Mouse (Mus musculus) large intestine, adult 2 months (tissue): ENCODE measurements around the gene Diras1. TPM values are rescaled to one million over a fixed set of nuclear protein-coding genes. Genes with fewer than 3 reads are reported as not detected.

Experiments
- DNase-seq: peaks from one replicate; pipeline ENCODE4 v3.0.0-alpha.2; 2012; ENCODE audit warnings: low read depth, low spot score
- WGBS: fragments of 180-500 bp; shearing (Covaris S2); methylation state at CpG from one replicate; pipeline ENCODE4 v1.1.7; 2018; 5-methylcytosine and 5-hydroxymethylcytosine counted together
- polyA plus RNA-seq: library from polyadenylated mRNA; depleted of rRNA; stranded (reverse); fragments of >200 nt; gene quantifications from 2 replicates; pipeline ENCODE4 v1.2.3, GENCODE M21; 2012; rRNA removed

Diras1 gene
- polyA plus RNA-seq, 1 experiment: 0.36 TPM

DNA sequence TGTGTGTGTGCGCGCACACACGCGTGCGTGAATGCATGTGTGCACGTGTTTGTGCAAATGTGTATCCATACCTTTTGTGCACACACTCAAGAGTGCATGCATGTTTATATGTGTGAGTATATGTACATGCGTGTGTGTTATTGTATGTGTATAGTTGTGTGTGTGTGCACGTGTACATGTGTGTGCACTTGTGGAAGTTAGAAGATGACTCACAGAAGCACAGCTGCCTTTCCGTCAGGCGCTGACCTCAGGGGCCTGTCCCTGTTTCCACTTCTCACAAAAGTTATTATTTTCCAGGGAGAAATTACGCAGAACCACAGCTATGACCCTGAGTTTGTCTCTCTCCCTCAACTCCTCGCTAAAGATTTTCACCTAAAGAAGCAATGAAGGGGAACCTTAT is 41.2 kb downstream of the Diras1 start:
- WGBS: 92% methylated on average over 12 of the region's 12 CpGs
- no peak for DNase-seq

- peak; percentile 78 for DNase-seq
Measured at GRCm38 (mm10) chr10:80982381-80982780, 43.1 kb downstream of the Diras1 start.

GRCm38 (mm10) chr10:80981564-80982112 is 43.8 kb downstream of the Diras1 start:
- 60% methylated on average over 7 of the region's 7 CpGs for WGBS
- DNase-seq: no peak

More at GRCm38 (mm10) chr10:80982381-80982780, 43.1 kb downstream of the Diras1 start:
- 42% methylated on average over 4 of the region's 4 CpGs for WGBS

GRCm38 (mm10) chr10:80975478-80975877 is 50.0 kb downstream of the Diras1 start:
- peak; percentile 94 for DNase-seq

GRCm38 (mm10) chr10:80973722-80974121 is 51.7 kb downstream of the Diras1 start:
- no peak for DNase-seq
- WGBS: 88% methylated on average over 1 of the region's 1 CpGs

More at GRCm38 (mm10) chr10:80975478-80975877, 50.0 kb downstream of the Diras1 start:
- 32% methylated on average over 11 of the region's 11 CpGs for WGBS

- DNase-seq: no peak
- WGBS: 57% methylated on average over 11 of the region's 11 CpGs
Measured at GRCm38 (mm10) chr10:80972071-80972987, 53.1 kb downstream of the Diras1 start.

DNA sequence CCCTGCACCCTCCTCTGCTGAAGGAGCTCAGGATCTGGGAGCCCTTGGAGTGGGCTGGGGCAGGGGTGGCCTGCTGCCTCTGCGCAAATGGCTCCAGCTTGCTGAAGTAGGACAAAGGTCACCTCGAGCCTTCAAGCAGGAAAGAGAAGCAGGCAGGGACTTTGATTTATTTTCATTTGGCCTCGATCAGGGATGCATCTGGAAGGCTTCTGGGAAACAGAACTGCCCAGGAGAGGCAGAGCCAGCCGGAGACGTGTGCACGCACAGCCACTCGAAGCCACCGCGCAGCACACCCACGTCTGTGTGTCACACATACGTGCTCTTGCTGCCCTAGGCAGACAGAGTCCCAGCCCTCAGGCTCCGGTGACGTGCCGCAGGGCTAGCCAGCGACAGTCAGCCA is 53.9 kb downstream of the Diras1 start:
- 21% methylated on average over 15 of the region's 15 CpGs for WGBS
- no peak for DNase-seq

GRCm38 (mm10) chr10:80970159-80970558 is 55.3 kb downstream of the Diras1 start:
- DNase-seq: no peak
- WGBS: 85% methylated on average over 8 of the region's 8 CpGs

Other genes with a start within 250 kb of the Diras1 start
- gene Sf3a2, start 227.5 kb downstream of the Diras1 start, polyA plus RNA-seq: 26.8 and 30.3 TPM in 2 replicates
- gene Plekhj1, start 227.0 kb downstream of the Diras1 start, polyA plus RNA-seq: 50.7 and 54.0 TPM in 2 replicates
- 0.63 and 0.96 TPM in 2 replicates for gene Amh, start 220.4 kb downstream of the Diras1 start, polyA plus RNA-seq
- gene Jsrp1, start 212.2 kb downstream of the Diras1 start, polyA plus RNA-seq: not detected in 2 replicates
- gene Oaz1, start 199.0 kb downstream of the Diras1 start, polyA plus RNA-seq: 980 and 1,000 TPM in 2 replicates
- gene Lingo3, start 181.6 kb downstream of the Diras1 start, polyA plus RNA-seq: 0.04 and 0.05 TPM in 2 replicates
- gene Lsm7, start 170.5 kb downstream of the Diras1 start, polyA plus RNA-seq: 114 and 134 TPM in 2 replicates
- gene Sppl2b, start 170.4 kb downstream of the Diras1 start, polyA plus RNA-seq: 48.4 and 72.7 TPM in 2 replicates
- 0.21 and 0.32 TPM in 2 replicates for gene Tmprss9, start 153.8 kb downstream of the Diras1 start, polyA plus RNA-seq
- 199 and 214 TPM in 2 replicates for gene Timm13, start 124.7 kb downstream of the Diras1 start, polyA plus RNA-seq
- 26.1 and 34.1 TPM in 2 replicates for gene Lmnb2, start 107.4 kb downstream of the Diras1 start, polyA plus RNA-seq
- gene Gadd45b, start 95.6 kb downstream of the Diras1 start, polyA plus RNA-seq: 18.3 and 23.8 TPM in 2 replicates
- 0.83 and 1.1 TPM in 2 replicates for gene Gng7, start 10.7 kb downstream of the Diras1 start, polyA plus RNA-seq
- 26.3 and 26.5 TPM in 2 replicates for gene Slc39a3, start 11.8 kb upstream of the Diras1 start, polyA plus RNA-seq
- 143 and 164 TPM in 2 replicates for gene Sgta, start 34.5 kb upstream of the Diras1 start, polyA plus RNA-seq
- gene Thop1, start 44.4 kb upstream of the Diras1 start, polyA plus RNA-seq: 31.5 and 36.1 TPM in 2 replicates
- 38.1 and 162 TPM in 2 replicates for gene Creb3l3, start 73.2 kb upstream of the Diras1 start, polyA plus RNA-seq
- 212 and 265 TPM in 2 replicates for gene Map2k2, start 80.3 kb upstream of the Diras1 start, polyA plus RNA-seq
- 47.6 and 80.0 TPM in 2 replicates for gene Zbtb7a, start 109.6 kb upstream of the Diras1 start, polyA plus RNA-seq
- gene Pias4, start 142.3 kb upstream of the Diras1 start, polyA plus RNA-seq: 40.4 and 40.5 TPM in 2 replicates
- 1,127 and 1,546 TPM in 2 replicates for gene Eef2, start 151.0 kb upstream of the Diras1 start, polyA plus RNA-seq
- 78.5 and 80.1 TPM in 2 replicates for gene Dapk3, start 157.3 kb upstream of the Diras1 start, polyA plus RNA-seq
- not detected in 2 replicates for gene 4930442H23Rik, start 158.2 kb upstream of the Diras1 start, polyA plus RNA-seq
- not detected in 2 replicates for gene Nmrk2, start 176.4 kb upstream of the Diras1 start, polyA plus RNA-seq
- 0.70 and 0.76 TPM in 2 replicates for gene Atcay, start 205.2 kb upstream of the Diras1 start, polyA plus RNA-seq
- gene Zfr2, start 207.5 kb upstream of the Diras1 start, polyA plus RNA-seq: 5.1 and 8.2 TPM in 2 replicates
- gene Matk, start 227.3 kb upstream of the Diras1 start, polyA plus RNA-seq: 6.5 and 9.5 TPM in 2 replicates
- 109 and 119 TPM in 2 replicates for gene Mrpl54, start 241.3 kb upstream of the Diras1 start, polyA plus RNA-seq
- 72.7 and 114 TPM in 2 replicates for gene Apba3, start 241.3 kb upstream of the Diras1 start, polyA plus RNA-seq